Mouse (Mus musculus) left cerebral cortex, adult 9 months (tissue): ENCODE measurements around the gene Col7a1.

Experiments
- DNase-seq, 2 experiments: peaks; one replicate each; pipeline ENCODE4 v3.0.0; 2022; ENCODE audit warnings: low spot score in 2 of 2

Col7a1 gene

DNA sequence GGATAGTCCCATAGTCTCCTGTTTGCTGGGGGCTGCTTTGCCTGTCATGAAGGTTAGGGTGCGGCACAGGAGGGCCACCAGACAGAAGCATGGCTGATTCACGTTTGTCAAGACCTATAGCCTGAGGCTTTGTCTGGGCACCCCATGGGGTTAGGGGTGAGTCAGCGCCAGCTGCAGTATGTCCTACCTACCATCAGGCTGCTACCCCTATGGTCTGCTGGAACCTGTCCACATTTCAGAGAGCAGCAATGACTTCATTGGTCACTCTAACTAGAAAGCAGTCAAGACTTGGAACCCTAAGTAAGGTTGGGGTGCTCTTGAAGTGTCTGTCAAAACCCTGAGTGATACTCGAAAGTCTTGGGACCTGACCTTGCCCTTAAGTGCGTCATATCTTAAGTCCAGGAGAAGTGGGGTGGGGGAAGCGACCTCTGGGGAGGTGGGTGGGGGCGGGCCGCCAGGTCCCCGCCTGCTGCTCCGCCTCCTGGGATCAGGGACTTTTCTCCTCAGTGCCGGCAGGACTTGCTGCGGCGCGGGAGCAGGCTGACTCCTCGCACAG lies at the start of gene Col7a1:
TSS of gene Col7a1 (plus strand) at position 506 of the 556 bp plus-strand sequence.
- no peak for DNase-seq

DNA sequence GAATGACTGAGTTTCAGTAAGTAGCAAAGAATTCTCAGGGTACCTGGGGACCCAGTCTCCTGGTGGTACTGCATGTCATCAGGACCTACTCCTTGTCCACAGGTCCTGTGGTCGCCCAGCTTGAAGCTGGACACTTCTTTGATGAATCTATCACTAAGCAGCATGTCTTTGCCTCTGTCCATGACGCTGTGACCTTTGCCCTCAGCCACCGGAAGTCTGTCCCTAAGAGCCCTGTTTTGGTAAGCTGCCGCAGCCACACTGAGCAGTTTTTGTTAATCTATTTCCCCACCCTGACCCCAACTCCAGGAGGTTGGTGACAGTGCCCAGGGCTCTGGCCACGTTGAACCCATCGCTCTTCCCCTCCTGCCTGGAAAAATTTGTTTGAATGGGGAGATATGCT lies 41.1 kb upstream of the Col7a1 start:
- DNase-seq = no peak

DNA sequence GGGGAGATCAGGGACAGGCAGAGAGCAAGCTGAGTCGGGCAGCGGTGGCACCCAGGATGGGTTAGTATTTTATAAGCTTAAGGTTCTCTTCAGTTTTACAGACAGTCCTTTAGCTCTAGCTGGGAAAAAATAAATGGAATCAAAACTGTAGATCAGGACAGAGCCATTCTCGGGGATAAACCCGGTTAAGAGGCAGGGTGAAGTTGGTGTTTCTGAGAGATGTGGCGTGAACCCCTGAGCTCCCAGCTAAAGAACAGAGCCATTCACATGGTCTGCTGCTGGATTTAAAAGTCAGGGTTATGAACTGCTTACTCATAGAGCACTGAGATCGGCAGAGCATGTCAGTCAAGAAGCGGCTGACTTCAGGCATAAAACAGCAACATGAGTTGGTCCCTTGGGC lies 40.2 kb upstream of the Col7a1 start:
- no peak for DNase-seq

GRCm38 (mm10) chr9:108913621-108914020 lies 39.8 kb upstream of the Col7a1 start:
- DNase-seq = no peak

DNA sequence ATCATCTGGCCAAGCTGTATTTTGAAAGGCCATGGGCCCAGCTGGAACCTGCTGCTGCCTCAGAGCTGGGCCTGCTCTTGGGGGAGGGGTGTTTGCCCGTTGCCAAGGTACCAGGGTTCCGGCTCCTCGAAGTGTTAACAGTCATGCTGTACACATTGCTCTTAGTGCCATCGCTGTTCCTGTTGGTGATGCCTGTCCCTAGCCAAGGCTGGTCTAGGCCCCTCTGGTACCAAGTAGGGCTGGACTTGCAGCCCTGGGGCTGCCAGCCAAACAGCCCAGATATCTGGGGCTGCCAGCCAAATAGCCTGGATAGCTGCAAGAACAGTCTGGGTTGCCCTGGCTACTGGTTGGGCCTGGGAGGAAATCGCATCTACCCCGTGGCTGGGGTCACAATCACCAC lies 38.9 kb upstream of the Col7a1 start, which contains the start of gene Tmem89:
TSS of gene Tmem89 (plus strand) at position 129 of the 400 bp plus-strand sequence.
- peak; percentile 41 to 42 for DNase-seq

- no peak for DNase-seq
Observed at GRCm38 (mm10) chr9:108925897-108926296, 27.5 kb upstream of the Col7a1 start.

DNA sequence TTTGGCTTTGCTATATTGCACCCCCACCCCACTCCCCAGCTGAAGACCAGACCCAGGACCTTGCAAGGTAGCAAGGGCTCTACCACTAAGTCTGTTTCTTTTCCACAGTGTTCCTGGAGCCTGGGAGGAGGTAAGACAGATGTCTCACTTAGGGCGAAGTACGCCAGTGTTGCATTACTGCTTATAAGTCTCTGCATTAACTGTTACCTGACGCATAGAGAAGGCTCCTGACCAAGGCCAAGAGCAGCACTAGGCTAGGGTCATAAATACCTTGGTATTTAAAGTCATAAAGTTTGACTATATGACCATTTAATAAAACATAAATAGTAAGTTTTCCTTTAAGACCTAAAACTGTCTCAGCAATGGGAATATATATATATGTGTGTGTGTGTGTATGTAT lies 25.0 kb upstream of the Col7a1 start:
- DNase-seq = no peak

DNA sequence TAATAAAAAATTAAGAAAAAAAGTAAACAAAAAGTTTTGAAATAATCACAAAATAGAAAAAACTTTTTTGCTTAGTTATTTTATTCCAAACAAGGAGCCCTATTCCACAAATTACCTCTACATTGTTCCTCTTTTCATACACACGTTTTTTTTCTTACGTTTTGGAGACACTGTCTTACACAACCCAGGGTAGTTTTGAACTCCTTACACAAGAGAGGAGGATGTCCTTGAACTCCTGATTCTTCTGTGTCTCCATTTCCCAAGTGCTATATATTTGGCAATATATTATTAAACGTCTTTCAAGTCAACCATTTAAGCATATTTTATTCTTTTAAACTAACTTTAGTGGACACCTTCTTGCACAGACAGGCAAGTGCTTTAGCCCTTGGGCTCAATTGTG lies 17.4 kb upstream of the Col7a1 start:
- DNase-seq = no peak

GRCm38 (mm10) chr9:108936418-108937364 lies 16.7 kb upstream of the Col7a1 start, which contains the start of gene Uqcrc1:
TSS of gene Uqcrc1 (plus strand) at chr9:108936633.
- DNase-seq = peak; percentile 85 to 94

DNA sequence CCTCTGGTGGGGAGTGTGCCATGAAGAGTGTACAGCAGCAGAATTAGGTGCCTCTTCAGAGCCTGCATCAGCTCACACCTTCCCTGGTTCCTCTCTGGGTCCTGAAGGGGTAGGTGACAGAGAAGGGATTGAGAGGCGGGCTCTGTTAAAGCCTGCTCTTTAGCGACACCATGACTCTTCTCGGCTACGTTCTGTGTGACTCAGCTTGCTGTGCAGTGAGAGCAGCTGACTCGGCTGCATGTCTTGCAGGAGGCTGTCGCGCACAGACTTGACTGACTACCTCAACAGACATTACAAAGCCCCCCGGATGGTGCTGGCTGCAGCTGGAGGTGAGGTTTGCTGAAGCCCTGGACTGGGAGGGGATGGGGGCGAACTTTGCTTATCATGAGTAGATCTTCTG lies 8.3 kb upstream of the Col7a1 start:
- peak; percentile 20 to 25 for DNase-seq

DNA sequence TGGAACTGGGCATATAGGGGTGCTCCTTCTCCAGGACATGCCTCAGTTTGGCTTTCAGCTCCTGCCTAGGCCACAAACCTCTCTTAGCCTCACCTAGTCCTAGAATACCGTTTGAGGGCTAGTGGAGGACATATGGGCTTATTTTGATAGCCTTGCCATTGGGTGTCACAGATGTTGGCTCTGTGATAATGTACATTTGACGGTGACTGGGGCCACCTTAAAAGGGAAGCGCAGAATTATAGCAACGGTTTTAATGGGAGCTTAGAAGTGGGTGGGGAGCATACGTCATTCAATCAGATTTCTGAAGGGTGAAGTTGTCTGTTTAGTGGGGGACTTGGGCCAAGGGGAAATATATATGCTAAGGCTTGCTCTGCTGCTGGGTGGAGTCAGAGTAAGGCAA lies 7.8 kb upstream of the Col7a1 start:
- DNase-seq = no peak

GRCm38 (mm10) chr9:108949231-108949966 lies 4.0 kb upstream of the Col7a1 start:
- no peak for DNase-seq

DNA sequence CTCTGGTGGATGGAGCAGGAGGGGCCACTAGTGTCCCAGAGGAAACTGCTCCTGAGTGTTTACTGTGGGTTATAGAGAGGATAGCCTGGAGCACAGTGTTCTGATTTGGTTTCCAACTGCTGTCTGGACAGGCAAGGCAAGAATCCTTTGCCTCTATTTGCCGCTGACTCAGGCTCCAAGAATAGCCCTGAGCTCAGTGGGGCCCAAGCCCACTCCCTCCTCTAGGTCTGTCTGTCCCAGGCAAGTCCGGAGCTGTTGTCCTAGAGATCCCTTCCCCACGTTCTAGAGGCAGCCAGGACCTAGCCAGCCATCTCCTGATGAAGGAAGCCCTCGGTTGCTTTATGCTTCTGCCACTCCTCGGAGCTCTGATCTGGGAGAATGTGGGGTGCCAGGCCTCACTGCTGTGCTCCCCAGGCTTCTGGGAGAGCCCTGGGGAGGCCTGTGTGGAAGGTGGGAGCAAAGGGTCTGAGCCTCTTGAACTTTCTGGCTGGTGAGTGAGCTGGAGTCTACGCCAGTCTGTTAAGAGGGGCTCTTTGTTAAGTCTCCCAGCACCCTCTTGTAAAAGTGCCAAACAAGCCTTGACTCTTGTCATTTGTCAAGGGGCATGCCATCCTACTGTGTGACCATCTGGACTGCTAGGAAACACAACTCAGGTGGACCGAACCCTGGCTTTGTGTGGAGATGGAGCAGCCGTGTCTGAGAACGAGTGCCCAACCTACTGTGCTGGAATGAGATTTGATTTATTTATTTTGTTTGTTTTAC lies 3.2 kb upstream of the Col7a1 start:
- no peak for DNase-seq

- no peak for DNase-seq
Observed at GRCm38 (mm10) chr9:108955241-108955640, 1.9 kb downstream of the Col7a1 start.

- DNase-seq = no peak
Observed at GRCm38 (mm10) chr9:108955846-108956245, 2.5 kb downstream of the Col7a1 start.

DNA sequence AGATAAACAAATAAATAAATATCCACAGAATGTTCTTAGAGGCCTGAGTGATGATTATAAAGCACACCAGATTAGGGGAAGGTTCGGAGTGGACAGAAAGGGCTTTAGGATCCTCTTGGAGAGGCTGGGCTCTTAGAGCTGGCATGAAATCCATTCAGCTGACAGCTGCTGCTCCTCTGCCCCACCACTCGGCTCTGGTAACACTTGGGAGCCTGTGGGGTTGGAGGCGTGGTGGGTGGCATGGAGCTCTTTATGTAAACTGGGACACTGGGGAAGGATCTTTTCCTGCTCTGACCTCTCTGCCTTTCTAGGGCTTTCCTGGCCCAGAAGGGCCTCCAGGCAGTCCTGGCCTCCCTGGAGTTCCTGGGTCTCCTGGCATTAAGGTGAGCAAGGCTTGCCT lies 10.2 kb downstream of the Col7a1 start:
- DNase-seq = no peak

DNA sequence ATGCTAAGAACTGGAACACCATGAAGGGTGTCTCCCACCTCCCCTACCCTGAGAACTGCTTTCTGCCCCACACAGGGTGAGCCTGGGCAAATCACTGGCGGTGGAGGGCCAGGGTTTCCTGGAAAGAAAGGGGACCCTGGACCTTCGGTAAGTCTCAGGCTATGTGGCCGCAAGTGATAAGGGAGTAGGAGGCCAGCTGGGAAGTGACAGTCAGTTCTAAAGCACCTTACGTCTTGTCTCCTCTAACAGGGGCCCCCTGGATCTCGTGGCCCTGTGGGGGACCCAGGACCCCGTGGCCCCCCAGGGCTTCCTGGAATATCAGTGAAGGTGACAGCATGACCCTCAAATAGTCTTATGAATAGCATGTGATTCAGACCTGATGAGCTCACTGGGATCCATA lies 11.0 kb downstream of the Col7a1 start:
- no peak for DNase-seq

DNA sequence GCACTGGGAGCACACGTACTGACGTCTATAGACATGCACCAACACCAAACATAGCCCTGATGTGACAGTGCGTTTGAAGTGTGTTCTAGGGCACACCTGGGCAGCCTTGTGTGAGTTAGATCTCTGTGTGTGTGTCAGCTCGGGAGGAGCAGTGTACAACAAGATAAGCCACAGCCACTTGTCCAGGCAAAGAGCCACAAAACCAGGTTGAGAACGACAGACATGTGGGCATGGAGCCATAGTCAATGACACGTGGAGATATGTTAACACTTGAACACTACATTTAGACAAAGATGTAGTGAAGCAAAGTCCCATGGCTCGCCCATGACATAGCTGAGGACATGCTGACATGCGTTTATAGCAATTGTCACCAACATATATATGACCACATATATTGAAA lies 17.2 kb downstream of the Col7a1 start:
- no peak for DNase-seq

DNA sequence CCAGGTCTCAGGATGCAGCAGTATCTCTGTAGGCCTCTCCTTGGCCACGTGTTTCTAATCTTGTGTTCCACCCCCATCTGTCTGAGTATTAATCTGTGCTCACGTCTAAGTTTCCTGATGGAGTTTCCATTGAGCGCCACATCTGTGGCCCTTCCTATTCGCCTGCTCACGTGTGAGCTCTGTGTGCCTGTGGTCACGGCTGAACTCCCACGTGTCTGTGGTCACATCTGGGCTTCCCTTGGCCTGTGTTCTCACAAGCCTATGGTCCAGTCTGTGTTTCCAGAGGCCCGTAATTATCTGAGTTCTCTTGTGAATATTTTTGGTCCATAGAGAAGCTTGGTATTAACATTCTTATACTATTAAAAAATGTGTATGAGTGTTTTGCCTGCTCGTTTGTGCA lies 23.1 kb downstream of the Col7a1 start:
- no peak for DNase-seq

- no peak for DNase-seq
Observed at GRCm38 (mm10) chr9:108977966-108978365, 24.6 kb downstream of the Col7a1 start.

DNA sequence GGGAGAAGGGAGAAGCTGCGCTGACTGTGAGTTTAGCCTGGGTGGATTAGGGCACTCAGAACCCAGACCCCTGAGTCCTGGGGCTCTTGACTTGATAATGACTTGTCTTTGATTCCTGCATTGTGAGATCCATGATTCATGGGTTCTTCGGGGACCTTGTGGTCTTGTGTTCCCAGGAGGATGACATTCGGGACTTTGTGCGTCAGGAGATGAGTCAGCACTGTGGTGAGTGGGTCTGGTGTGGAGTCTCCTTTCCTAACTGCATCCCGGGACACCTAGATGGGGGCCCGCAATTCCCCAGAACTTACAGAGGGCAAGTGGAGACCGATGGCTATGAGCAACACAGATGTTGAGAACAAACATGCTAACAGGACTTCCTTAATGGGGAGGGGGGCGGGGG lies 29.1 kb downstream of the Col7a1 start:
- no peak for DNase-seq

- no peak for DNase-seq
Observed at GRCm38 (mm10) chr9:108983209-108983608, 29.8 kb downstream of the Col7a1 start.
